Mouse (Mus musculus): Measurements from ENCODE around the gene 7420426K07Rik. TPM values are rescaled to one million over a fixed set of nuclear protein-coding genes. Genes with fewer than 3 reads are reported as not detected.

The 7420426K07Rik gene
- not detected for total RNA-seq (2021)

- DNase-seq: no peak
- intact Hi-C loops (cut with DNase I): no loop called here
Observed at GRCm38 (mm10) chr9:98902819-98903218, at the start of gene 7420426K07Rik. Gene 7420426K07Rik (plus strand): TSS chr9:98903119.

GRCm38 (mm10) chr9:98856210-98856609 lies 46.7 kb upstream of the 7420426K07Rik start, which contains the start of gene Prr23a2:
Gene Prr23a2 (plus strand): TSS chr9:98856494.
- intact Hi-C loops (cut with DNase I): no loop called here
- no peak for DNase-seq

- DNase-seq: no peak
- intact Hi-C loops (cut with DNase I): no loop called here
Observed at GRCm38 (mm10) chr9:98863463-98863862, 39.5 kb upstream of the 7420426K07Rik start.

DNA sequence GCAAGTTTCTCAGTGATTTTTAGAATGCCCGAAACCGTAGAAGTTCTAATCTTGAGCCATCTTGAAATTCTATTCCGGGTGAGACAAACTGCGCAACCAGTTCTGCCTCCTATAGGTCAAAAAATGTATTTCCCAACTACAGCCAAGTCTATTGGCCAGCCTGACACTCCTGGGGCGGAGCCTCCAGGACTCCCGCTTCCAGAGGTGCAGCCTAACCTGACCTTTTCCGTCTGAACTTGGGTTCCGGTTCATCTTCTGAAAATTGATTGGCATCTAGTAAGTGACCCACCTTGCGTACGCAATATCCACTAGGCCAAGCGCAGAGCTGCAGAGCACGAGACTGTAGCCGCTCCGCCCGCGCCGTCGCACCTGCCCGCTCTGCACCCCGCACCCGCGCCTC lies 38.3 kb upstream of the 7420426K07Rik start, which contains the start of gene Prr23a3:
Gene Prr23a3, plus strand, starts transcription at position 197 of the 400 bp plus-strand sequence.
- intact Hi-C loops (cut with DNase I): no loop called here
- DNase-seq: no peak

DNA sequence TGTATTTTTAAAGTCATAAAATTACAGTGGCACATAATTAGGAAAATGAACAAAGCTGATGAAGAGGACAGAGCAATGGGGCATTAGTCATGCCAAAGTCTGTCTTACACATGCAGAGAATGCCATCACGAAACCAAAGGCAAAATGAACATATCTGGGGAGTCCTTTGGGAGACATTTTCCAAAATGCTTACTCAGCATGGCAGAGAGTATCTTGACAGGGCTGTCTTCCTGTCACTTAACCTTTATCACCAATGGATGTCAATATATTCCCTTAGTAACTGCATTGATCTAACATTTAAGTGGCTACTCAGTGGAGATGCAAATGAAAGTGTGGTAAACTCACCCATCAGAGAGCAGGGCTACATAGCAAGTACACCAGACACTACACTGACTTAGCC lies 1.4 kb upstream of the 7420426K07Rik start:
- no peak for DNase-seq
- intact Hi-C loops (cut with DNase I): no loop called here

GRCm38 (mm10) chr9:98920629-98921523 lies 18.0 kb downstream of the 7420426K07Rik start:
- DNase-seq: no peak
- intact Hi-C loops (cut with DNase I): no loop called here

DNA sequence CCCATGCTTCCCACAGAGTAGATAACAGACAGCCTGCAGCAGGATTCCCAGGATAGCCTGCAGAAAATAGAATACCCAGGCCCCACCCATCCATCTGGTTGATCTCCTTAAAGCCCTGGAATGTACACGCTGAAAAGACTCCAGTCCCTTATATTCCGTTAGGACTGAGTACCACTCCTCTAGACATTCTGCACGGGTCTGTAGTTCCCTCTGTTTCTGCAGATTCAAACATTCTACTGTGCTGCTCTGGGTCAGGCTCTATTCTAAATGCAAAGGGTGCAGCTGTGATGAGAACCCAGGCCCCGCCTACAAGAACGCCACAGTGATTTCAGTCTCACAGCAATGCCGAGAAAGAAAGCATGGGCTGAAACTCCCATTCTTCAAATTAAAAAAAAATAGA lies 20.2 kb downstream of the 7420426K07Rik start:
- no peak for DNase-seq
- intact Hi-C loops (cut with DNase I): no loop called here

- no peak for DNase-seq
- intact Hi-C loops (cut with DNase I): no loop called here
Observed at GRCm38 (mm10) chr9:98924183-98924582, 21.3 kb downstream of the 7420426K07Rik start.

DNA sequence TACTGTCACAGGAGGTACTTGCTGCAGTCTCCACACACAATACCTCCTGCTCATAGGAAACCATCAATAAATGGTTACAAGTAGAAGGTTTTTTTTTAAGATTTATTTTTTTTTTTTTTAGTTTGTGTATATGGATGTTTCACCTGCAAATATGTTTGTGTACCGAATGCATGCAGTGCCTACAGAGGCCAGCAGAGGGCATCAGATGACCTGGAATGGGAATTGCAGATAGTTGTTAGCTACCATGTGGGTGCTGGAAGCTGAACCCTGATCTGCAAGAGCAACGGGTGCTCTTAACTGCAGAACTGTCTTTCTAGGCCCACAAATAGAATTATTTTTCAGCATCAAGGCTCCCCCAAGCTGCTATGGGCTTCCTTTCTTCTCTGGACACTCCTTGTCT lies 26.6 kb downstream of the 7420426K07Rik start:
- DNase-seq: no peak

GRCm38 (mm10) chr9:98932931-98933330 lies 30.0 kb downstream of the 7420426K07Rik start:
- intact Hi-C loops (cut with DNase I): no loop called here
- no peak for DNase-seq

More for the DNA sequence above, 26.6 kb downstream of the 7420426K07Rik start:
- intact Hi-C loops (cut with DNase I): no loop called here

DNA sequence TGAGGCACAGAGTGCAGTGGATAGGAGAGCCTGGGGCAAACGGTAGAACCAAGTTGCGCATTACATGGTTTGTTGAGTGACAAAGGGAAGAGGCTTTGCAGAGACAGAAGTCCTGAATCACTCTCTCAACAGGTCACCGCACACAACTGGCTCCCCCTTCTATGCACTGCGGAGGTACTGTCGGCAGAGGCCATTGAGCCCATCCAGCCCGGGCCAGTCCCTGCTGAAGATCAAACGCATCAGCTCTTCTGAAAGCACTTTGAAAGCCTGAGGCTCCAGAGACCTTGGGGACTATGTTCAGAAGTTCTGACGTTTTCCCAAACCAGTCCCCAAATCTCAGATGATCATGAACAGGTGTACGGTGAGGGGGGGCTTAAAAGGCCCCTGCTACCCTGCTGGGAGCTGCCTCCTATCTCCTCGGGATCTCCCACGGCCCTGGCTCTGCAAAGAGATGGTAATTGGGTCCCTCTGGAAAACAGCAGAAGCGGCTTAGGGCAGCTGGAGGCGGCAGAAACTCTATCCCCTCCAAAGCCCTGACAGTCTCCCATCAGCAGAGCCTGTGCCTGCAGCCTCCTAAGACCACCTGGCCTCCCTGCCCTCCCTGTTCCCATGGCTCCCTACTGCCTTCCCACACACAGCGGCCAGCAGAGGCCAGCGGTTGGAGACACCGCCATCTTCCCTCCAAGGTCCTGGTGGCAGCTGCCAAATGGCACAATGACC lies 32.4 kb downstream of the 7420426K07Rik start:
- DNase-seq: no peak
- intact Hi-C loops (cut with DNase I): no loop called here

GRCm38 (mm10) chr9:98939290-98939689 lies 36.4 kb downstream of the 7420426K07Rik start:
- intact Hi-C loops (cut with DNase I): no loop called here
- DNase-seq: peak; percentile 21

DNA sequence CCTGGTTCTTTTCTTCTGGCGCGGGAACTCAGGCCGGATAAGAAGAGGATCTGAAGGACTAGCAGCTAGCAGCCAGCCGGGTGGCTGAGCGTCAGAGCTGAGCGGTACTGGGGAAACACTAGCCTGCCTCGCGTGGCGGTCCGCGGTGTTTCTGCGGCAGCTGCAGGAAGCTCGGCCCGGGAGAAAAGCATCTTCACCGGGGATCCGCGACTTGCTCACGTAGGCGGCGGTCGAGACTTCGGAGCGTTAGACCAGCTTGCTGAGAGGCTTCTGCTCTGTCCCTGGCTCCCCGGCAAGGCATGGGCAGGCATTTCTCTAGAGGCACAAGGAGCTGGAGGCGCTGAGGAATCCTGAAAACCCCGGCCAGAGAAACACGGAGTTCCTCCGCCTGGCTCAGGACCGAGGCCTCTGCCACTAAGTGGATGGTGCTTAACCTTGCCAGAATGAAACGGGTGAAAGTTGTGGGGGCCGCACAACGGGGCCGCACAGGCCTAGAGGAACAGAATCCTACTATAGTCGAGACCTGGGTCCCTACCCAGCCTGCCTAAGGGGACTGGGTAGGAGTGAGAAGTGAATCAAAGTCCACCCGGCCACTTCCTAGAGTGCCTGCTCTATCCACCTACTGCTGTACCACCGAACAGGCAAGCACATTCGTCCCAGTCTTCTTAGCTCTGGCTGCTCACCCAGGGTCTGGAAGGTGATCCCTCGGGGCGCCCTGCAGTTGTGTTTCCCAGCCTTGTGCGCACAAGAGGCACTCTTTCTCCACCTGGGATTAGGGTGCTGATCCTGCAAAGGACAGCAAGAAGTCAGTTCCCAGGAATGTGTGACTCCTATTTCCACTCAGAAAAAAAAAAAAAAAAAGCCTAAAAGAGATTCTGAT lies 49.5 kb downstream of the 7420426K07Rik start:
- DNase-seq: peak; percentile 15
- intact Hi-C loops (cut with DNase I): loop anchor here (5.0 kb wide), 1 partner anchor 305 kb away; no protein-coding TSS in a partner anchor

- no peak for DNase-seq
- intact Hi-C loops (cut with DNase I): loop anchor here (5.0 kb wide), 1 partner anchor 306 kb away; no protein-coding TSS in a partner anchor
Observed at GRCm38 (mm10) chr9:98953291-98953690, 50.4 kb downstream of the 7420426K07Rik start.

GRCm38 (mm10) chr9:98953830-98954229 lies 50.9 kb downstream of the 7420426K07Rik start:
- intact Hi-C loops (cut with DNase I): loop anchor here (5.0 kb wide), 1 partner anchor 307 kb away; no protein-coding TSS in a partner anchor
- no peak for DNase-seq

Other genes starting within 250 kb of the 7420426K07Rik start
- not detected for gene Prr23a1, start 60.6 kb upstream of the 7420426K07Rik start, total RNA-seq (2021)
- not detected for gene Prr23a2, start 46.6 kb upstream of the 7420426K07Rik start, total RNA-seq (2021)
- not detected for gene Prr23a3, start 38.4 kb upstream of the 7420426K07Rik start, total RNA-seq (2021)
- 1 to 10 TPM; 1.6 to 2.4 TPM for gene Foxl2, start 52.2 kb downstream of the 7420426K07Rik start, total RNA-seq (2021)
- 10 to 100 TPM; 41.6 to 43.9 TPM for gene Faim, start 83.3 kb downstream of the 7420426K07Rik start, total RNA-seq (2021)
- gene Gm1123, start 132.6 kb downstream of the 7420426K07Rik start, total RNA-seq (2021): not detected
- 10 to 100 TPM; 16.8 to 18.5 TPM for gene Pik3cb, start 237.5 kb downstream of the 7420426K07Rik start, total RNA-seq (2021)

Measured in left cerebral cortex, postnatal 4 days (tissue).